Mouse (Mus musculus): ENCODE measurements at regions not wholly inside any gene's neighbourhood (a gene's known extent, or its start where the extent isn't known, plus 50 kb on each side); places are given as distances from the start of the nearest gene placed in this dataset.

GRCm38 (mm10) chr3:149581141-149581540 lies 590.8 kb upstream of the Adgrl2 start:
- H3K9me3 ChIP-seq (ENCODE audit: low read length), result no peaks in the 10 kb centered on the region
- ATAC-seq (no peak), DNase-seq (ENCODE audit: low spot score) (no peak)
- H3K36me3 ChIP-seq (ENCODE audit: insufficient read depth, low read length), result no peaks in the 10 kb centered on the region
- 67% methylated on average over 3 of the region's 3 CpGs for WGBS
- H3K4me2 ChIP-seq (replicated peaks; ENCODE audit: low read depth, low read length), result no peak overlapping the region
- no peak overlapping the region for H3K27ac ChIP-seq (ENCODE audit: low read length)
- H3K9ac ChIP-seq (replicated peaks; ENCODE audit: low read depth), result no peak overlapping the region
- no peaks in the 10 kb centered on the region for H3K4me1 ChIP-seq (ENCODE audit: insufficient read depth, low read depth, low read length)
- no peaks in the 10 kb centered on the region for H3K27me3 ChIP-seq (replicated peaks; ENCODE audit: insufficient read depth, low read length)
- no peak overlapping the region for H3K4me3 ChIP-seq (ENCODE audit: low read depth, low read length)
- TF ChIP-seq CTCF (IDR thresholded peaks at IDR 0.05) (no peak), EP300 (IDR thresholded peaks at IDR 0.05) (no peak)

- no peak overlapping the region for H3K9ac ChIP-seq (replicated peaks; ENCODE audit: low read depth)
- WGBS, result 71% methylated on average over 3 of the region's 3 CpGs
- DNase-seq (ENCODE audit: low spot score), result no peak
These were observed 585.3 kb upstream of the Adgrl2 start for GRCm38 (mm10) chr3:149575678-149576077.

GRCm38 (mm10) chr3:149566853-149567252 lies 576.5 kb upstream of the Adgrl2 start:
- Histone ChIP-seq H3K27ac (ENCODE audit: low read length) (no peak overlapping the region), H3K4me2 (replicated peaks; ENCODE audit: low read depth, low read length) (no peak overlapping the region), H3K9ac (replicated peaks; ENCODE audit: low read depth) (no peak overlapping the region), H3K9me3 (ENCODE audit: low read length) (no peaks in the 10 kb centered on the region), H3K27me3 (replicated peaks; ENCODE audit: insufficient read depth, low read length) (no peaks in the 10 kb centered on the region), H3K4me3 (ENCODE audit: low read depth, low read length) (no peak overlapping the region), H3K4me1 (ENCODE audit: insufficient read depth, low read depth, low read length) (no peaks in the 10 kb centered on the region), H3K36me3 (ENCODE audit: insufficient read depth, low read length) (no peaks in the 10 kb centered on the region)
- no peak for ATAC-seq
- WGBS, result 73% methylated on average over 6 of the region's 6 CpGs
- DNase-seq (ENCODE audit: low spot score), result peak; percentile 7
- TF ChIP-seq CTCF (IDR thresholded peaks at IDR 0.05) (no peak), EP300 (IDR thresholded peaks at IDR 0.05) (no peak)

More at GRCm38 (mm10) chr3:149575678-149576077, 585.3 kb upstream of the Adgrl2 start:
- no peak overlapping the region for H3K4me3 ChIP-seq (ENCODE audit: low read depth, low read length)
- no peaks in the 10 kb centered on the region for H3K36me3 ChIP-seq (ENCODE audit: insufficient read depth, low read length)
- H3K4me1 ChIP-seq (ENCODE audit: insufficient read depth, low read depth, low read length), result no peaks in the 10 kb centered on the region
- H3K4me2 ChIP-seq (replicated peaks; ENCODE audit: low read depth, low read length), result no peak overlapping the region
- ATAC-seq, result no peak
- no peak overlapping the region for H3K27ac ChIP-seq (ENCODE audit: low read length)
- H3K9me3 ChIP-seq (ENCODE audit: low read length), result no peaks in the 10 kb centered on the region
- H3K27me3 ChIP-seq (replicated peaks; ENCODE audit: insufficient read depth, low read length), result no peaks in the 10 kb centered on the region
- TF ChIP-seq CTCF (IDR thresholded peaks at IDR 0.05) (no peak), EP300 (IDR thresholded peaks at IDR 0.05) (no peak)

- 83% methylated on average over 9 of the region's 9 CpGs for WGBS
- H3K4me2 ChIP-seq (replicated peaks; ENCODE audit: low read depth, low read length), result no peak overlapping the region
- H3K9me3 ChIP-seq (ENCODE audit: low read length), result no peaks in the 10 kb centered on the region
- H3K36me3 ChIP-seq (ENCODE audit: insufficient read depth, low read length), result no peaks in the 10 kb centered on the region
- no peak overlapping the region for H3K4me3 ChIP-seq (ENCODE audit: low read depth, low read length)
- no peaks in the 10 kb centered on the region for H3K4me1 ChIP-seq (ENCODE audit: insufficient read depth, low read depth, low read length)
- no peak overlapping the region for H3K9ac ChIP-seq (replicated peaks; ENCODE audit: low read depth)
- no peak for TF ChIP-seq CTCF (IDR thresholded peaks at IDR 0.05)
- no peak for TF ChIP-seq EP300 (IDR thresholded peaks at IDR 0.05)
- ATAC-seq (no peak), DNase-seq (ENCODE audit: low spot score) (no peak)
- H3K27me3 ChIP-seq (replicated peaks; ENCODE audit: insufficient read depth, low read length), result no peaks in the 10 kb centered on the region
- H3K27ac ChIP-seq (ENCODE audit: low read length), result no peak overlapping the region
These were observed 560.0 kb upstream of the Adgrl2 start for GRCm38 (mm10) chr3:149550231-149550951.

GRCm38 (mm10) chr3:149547045-149547444 lies 556.7 kb upstream of the Adgrl2 start:
- 72% methylated on average over 6 of the region's 6 CpGs for WGBS
- Histone ChIP-seq H3K36me3 (ENCODE audit: insufficient read depth, low read length) (no peaks in the 10 kb centered on the region), H3K4me2 (replicated peaks; ENCODE audit: low read depth, low read length) (no peak overlapping the region), H3K9me3 (ENCODE audit: low read length) (no peaks in the 10 kb centered on the region), H3K4me1 (ENCODE audit: insufficient read depth, low read depth, low read length) (no peaks in the 10 kb centered on the region), H3K9ac (replicated peaks; ENCODE audit: low read depth) (no peak overlapping the region), H3K27me3 (replicated peaks; ENCODE audit: insufficient read depth, low read length) (no peaks in the 10 kb centered on the region), H3K4me3 (ENCODE audit: low read depth, low read length) (no peak overlapping the region), H3K27ac (ENCODE audit: low read length) (no peak overlapping the region)
- DNase-seq (ENCODE audit: low spot score) (peak; percentile 31), ATAC-seq (no peak)
- no peak for TF ChIP-seq EP300 (IDR thresholded peaks at IDR 0.05)
- TF ChIP-seq CTCF (IDR thresholded peaks at IDR 0.05), result peak; percentile 42

GRCm38 (mm10) chr3:149546256-149546655 lies 555.9 kb upstream of the Adgrl2 start:
- Histone ChIP-seq H3K4me3 (ENCODE audit: low read depth, low read length) (no peak overlapping the region), H3K27ac (ENCODE audit: low read length) (no peak overlapping the region), H3K36me3 (ENCODE audit: insufficient read depth, low read length) (no peaks in the 10 kb centered on the region), H3K4me1 (ENCODE audit: insufficient read depth, low read depth, low read length) (no peaks in the 10 kb centered on the region), H3K27me3 (replicated peaks; ENCODE audit: insufficient read depth, low read length) (no peaks in the 10 kb centered on the region), H3K9ac (replicated peaks; ENCODE audit: low read depth) (no peak overlapping the region), H3K9me3 (ENCODE audit: low read length) (no peaks in the 10 kb centered on the region), H3K4me2 (replicated peaks; ENCODE audit: low read depth, low read length) (0 out of 2 replicates have a peak overlapping the region, but pooled peaks have one; percentile 2)
- ATAC-seq (no peak), DNase-seq (ENCODE audit: low spot score) (no peak)
- no peak for TF ChIP-seq EP300 (IDR thresholded peaks at IDR 0.05)
- no peak for TF ChIP-seq CTCF (IDR thresholded peaks at IDR 0.05)
- 34% methylated on average over 10 of the region's 10 CpGs for WGBS

Measured in lung, postnatal 0 days (tissue).